Mouse (Mus musculus) B cell, adult 62 days (primary cell): Measurements from ENCODE around the gene Olfr209. TPM values are rescaled to one million over a fixed set of nuclear protein-coding genes. Genes with fewer than 3 reads are reported as not detected.

ENCODE experiments used
- total RNA-seq: library from RNA; stranded (reverse); gene quantifications from 4 replicates; pipeline ENCODE4 v1.2.4, GENCODE M21; 2023

Olfr209 gene
- not detected in 4 replicates for total RNA-seq

DNA sequence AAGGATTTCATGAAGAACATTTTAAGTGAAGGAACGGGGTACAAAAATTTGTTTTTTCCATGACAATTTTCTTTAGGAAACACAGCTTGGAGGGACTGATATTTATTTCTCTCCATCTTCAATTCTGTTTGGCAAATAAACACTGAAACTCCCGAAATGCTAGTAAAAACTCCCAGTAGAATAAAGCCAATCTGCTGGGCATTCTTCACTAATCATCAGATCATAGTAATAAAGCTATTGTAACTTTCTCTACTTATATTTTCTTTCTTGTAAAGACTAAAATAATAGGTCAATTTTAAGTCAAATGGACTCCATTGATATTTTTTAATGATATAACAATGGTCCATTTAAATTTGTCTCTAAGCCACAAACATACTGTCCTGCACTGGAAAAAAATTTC, at the start of gene Olfr209:
TSS of gene Olfr209 (minus strand) at position 101 of the 400 bp plus-strand sequence.

DNA sequence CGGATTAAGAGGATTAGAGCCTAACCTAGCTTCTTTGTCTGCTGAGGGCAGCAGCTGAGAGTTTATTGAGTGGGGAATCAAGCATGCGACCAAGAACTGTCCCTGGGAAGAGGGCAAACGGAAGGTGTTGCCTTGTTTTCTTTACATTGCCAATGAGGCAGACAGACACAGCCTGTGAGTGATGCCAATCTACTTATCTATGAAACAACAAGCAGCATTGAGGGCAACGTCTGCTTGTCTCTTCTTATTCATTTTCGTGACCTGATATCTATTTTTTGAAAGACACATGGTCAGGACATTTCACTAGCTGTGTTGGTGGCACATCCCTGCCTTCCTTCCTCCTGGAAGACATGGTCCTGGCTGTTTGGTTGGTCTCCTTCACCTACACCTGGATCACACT, 43.2 kb upstream of the Olfr209 start, which contains the start of gene Gabrr3:
TSS of gene Gabrr3 (plus strand) at position 301 of the 400 bp plus-strand sequence.

DNA sequence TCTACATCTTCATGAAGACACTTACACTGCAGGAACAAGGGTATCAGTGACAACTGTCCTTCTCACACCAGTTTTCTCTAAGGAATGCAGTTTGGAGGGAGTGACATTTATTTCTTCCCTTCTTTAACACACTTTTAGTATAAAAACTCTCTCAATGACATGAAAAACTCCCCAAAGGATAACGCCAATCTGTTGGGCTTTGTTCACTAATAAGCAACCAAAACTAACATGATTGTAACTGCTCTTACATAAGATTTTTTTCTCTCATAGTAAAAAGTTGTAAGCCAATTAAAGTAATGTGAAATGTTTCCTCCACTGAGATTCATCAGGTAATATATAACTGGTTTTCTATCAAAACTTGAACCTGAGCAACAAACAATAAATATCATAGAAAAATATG, 14.6 kb downstream of the Olfr209 start, which contains the start of gene Olfr206:
TSS of gene Olfr206 (minus strand) at position 101 of the 400 bp plus-strand sequence.

DNA sequence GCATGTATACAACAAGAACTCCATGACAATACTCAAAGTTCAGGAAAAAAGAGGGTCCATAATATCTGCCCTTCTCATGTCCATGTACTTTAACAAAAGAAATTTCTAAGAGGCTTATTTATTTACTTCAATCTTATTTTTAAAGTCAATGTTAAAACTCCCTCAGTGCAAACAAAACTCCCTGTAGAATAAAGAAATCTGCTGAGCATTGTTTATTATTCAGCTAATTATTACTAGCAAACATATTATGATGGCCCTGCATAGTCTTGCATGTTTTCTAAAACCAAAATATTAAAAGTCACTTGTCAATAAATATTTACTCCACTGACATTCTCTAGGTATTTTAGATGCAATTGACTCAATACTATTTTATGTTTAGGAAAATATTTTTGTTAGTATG, 32.8 kb downstream of the Olfr209 start, which contains the start of gene Olfr205:
TSS of gene Olfr205 (minus strand) at position 101 of the 400 bp plus-strand sequence.

DNA sequence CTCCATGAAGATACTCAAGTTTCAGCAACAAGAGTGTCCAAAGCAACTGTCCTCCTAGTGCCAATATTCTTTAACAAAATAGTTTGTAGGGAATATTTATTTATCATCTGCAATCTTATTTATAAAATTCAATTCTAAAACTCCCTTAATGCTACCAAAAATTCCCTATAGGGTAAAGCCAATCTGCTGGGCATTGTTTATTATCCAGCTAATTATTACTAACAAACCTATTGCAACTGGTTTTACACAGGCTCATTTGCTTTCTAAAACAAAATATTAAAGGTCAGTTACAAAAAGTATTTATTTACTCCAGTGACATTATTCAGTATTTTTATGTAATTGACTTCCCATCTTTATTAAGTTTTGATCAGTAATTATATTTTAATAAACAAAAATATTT, 45.6 kb downstream of the Olfr209 start, which contains the start of gene Olfr204:
TSS of gene Olfr204 (minus strand) at position 101 of the 400 bp plus-strand sequence.

Other genes with a start within 250 kb of the Olfr209 start
- not detected in 4 replicates for gene Olfr194, start 242.9 kb downstream of the Olfr209 start, total RNA-seq
- gene Olfr195, start 216.9 kb downstream of the Olfr209 start, total RNA-seq, result not detected in 4 replicates
- gene Olfr196, start 193.5 kb downstream of the Olfr209 start, total RNA-seq, result not detected in 4 replicates
- not detected in 4 replicates for gene Olfr198, start 160.5 kb downstream of the Olfr209 start, total RNA-seq
- not detected in 4 replicates for gene Olfr199, start 144.2 kb downstream of the Olfr209 start, total RNA-seq
- not detected in 4 replicates for gene Olfr201, start 91.4 kb downstream of the Olfr209 start, total RNA-seq
- gene Olfr202, start 77.2 kb downstream of the Olfr209 start, total RNA-seq, result not detected in 4 replicates
- gene Olfr203, start 65.1 kb downstream of the Olfr209 start, total RNA-seq, result not detected in 4 replicates
- gene Olfr204, start 45.7 kb downstream of the Olfr209 start, total RNA-seq, result not detected in 4 replicates
- not detected in 4 replicates for gene Olfr205, start 32.9 kb downstream of the Olfr209 start, total RNA-seq
- not detected in 4 replicates for gene Olfr206, start 14.7 kb downstream of the Olfr209 start, total RNA-seq
- gene Gabrr3, start 43.3 kb upstream of the Olfr209 start, total RNA-seq, result not detected in 4 replicates
- gene Riox2, start 107.8 kb upstream of the Olfr209 start, total RNA-seq, result 26.6 to 32.8 TPM (median 32.6 TPM) in 4 replicates
- gene Crybg3, start 237.0 kb upstream of the Olfr209 start, total RNA-seq, result 6.8 to 10.9 TPM (median 8.5 TPM) in 4 replicates